Mouse (Mus musculus): ENCODE results near the gene Grem1. TPM values are rescaled to one million over a fixed set of nuclear protein-coding genes. Genes with fewer than 3 reads are reported as not detected.

Gene Grem1
- polyA plus RNA-seq (2016; fragmentation: Nextera tagmentation; extraction: Ambion mirVana), result 0.62 and 0.68 TPM in 2 replicates

- peak within 1 kb of the TSS; percentile 65 for H3K4me3 ChIP-seq
- peaks cover 82% of the 10 kb centered on the region for H3K27me3 ChIP-seq (ENCODE audit: poor library complexity, severe bottlenecking)
- under 1% methylated on average over 62 of the region's 64 CpGs for WGBS
- H3K36me3 ChIP-seq (replicated peaks), result no peaks in the 10 kb centered on the region
- peak within 1 kb of the TSS; percentile 56; the same call in 1 of the 2 replicates for H3K27ac ChIP-seq
- no peaks in the 10 kb centered on the region for H3K9me3 ChIP-seq
- peaks cover 32% of the 10 kb centered on the region for H3K4me1 ChIP-seq
- DNase-seq (ENCODE audit: extremely low spot score, low spot score), result peak; percentile 56
Measured at GRCm38 (mm10) chr2:113758311-113759161, at the start of gene Grem1. Grem1 (minus strand) TSS chr2:113758646.

GRCm38 (mm10) chr2:113807640-113808039, 49.2 kb upstream of the Grem1 start:
- Histone ChIP-seq H3K27ac (no peak overlapping the region), H3K36me3 (replicated peaks) (peaks cover 7% of the 10 kb centered on the region; the same call in 1 of the 2 replicates), H3K27me3 (ENCODE audit: poor library complexity, severe bottlenecking) (no peaks in the 10 kb centered on the region), H3K9me3 (no peaks in the 10 kb centered on the region), H3K4me3 (no peak overlapping the region), H3K4me1 (no peaks in the 10 kb centered on the region)
- DNase-seq (ENCODE audit: extremely low spot score, low spot score), result peak; percentile 60
- WGBS, result 23% methylated on average over 9 of the region's 9 CpGs

- DNase-seq (ENCODE audit: extremely low spot score, low spot score), result no peak
- H3K36me3 ChIP-seq (replicated peaks), result peaks cover 7% of the 10 kb centered on the region; the same call in 1 of the 2 replicates
- no peaks in the 10 kb centered on the region for H3K9me3 ChIP-seq
- WGBS, result 64% methylated on average over 10 of the region's 10 CpGs
- H3K27me3 ChIP-seq (ENCODE audit: poor library complexity, severe bottlenecking), result no peaks in the 10 kb centered on the region
- no peaks in the 10 kb centered on the region for H3K4me1 ChIP-seq
- no peak overlapping the region for H3K4me3 ChIP-seq
- H3K27ac ChIP-seq, result no peak overlapping the region
Measured at GRCm38 (mm10) chr2:113806851-113807577, 48.6 kb upstream of the Grem1 start.

- DNase-seq (ENCODE audit: extremely low spot score, low spot score), result no peak
- WGBS, result 92% methylated on average over 4 of the region's 4 CpGs
- Histone ChIP-seq H3K27ac (no peak overlapping the region), H3K4me1 (no peaks in the 10 kb centered on the region), H3K36me3 (replicated peaks) (peaks cover 7% of the 10 kb centered on the region; the same call in 1 of the 2 replicates), H3K4me3 (no peak overlapping the region), H3K27me3 (ENCODE audit: poor library complexity, severe bottlenecking) (no peaks in the 10 kb centered on the region), H3K9me3 (no peaks in the 10 kb centered on the region)
Measured at GRCm38 (mm10) chr2:113805765-113806164, 47.3 kb upstream of the Grem1 start.

GRCm38 (mm10) chr2:113803753-113804152, 45.3 kb upstream of the Grem1 start:
- WGBS, result 48% methylated on average over 1 of the region's 1 CpGs
- H3K36me3 ChIP-seq (replicated peaks), result 0 out of 2 replicates have a peak, but pooled peaks cover 1% of the 10 kb centered on the region
- no peaks in the 10 kb centered on the region for H3K4me1 ChIP-seq
- H3K27me3 ChIP-seq (ENCODE audit: poor library complexity, severe bottlenecking), result no peaks in the 10 kb centered on the region
- H3K9me3 ChIP-seq, result no peaks in the 10 kb centered on the region
- no peak for DNase-seq (ENCODE audit: extremely low spot score, low spot score)
- no peak overlapping the region for H3K27ac ChIP-seq
- no peak overlapping the region for H3K4me3 ChIP-seq

- H3K9me3 ChIP-seq, result no peaks in the 10 kb centered on the region
- no peaks in the 10 kb centered on the region for H3K4me1 ChIP-seq
- H3K27ac ChIP-seq, result no peak overlapping the region
- no peak overlapping the region for H3K4me3 ChIP-seq
- DNase-seq (ENCODE audit: extremely low spot score, low spot score), result no peak
- WGBS, result 74% methylated on average over 5 of the region's 5 CpGs
- no peaks in the 10 kb centered on the region for H3K27me3 ChIP-seq (ENCODE audit: poor library complexity, severe bottlenecking)
- no peaks in the 10 kb centered on the region for H3K36me3 ChIP-seq (replicated peaks)
Measured at GRCm38 (mm10) chr2:113800846-113801245, 42.4 kb upstream of the Grem1 start.

- 89% methylated on average over 13 of the region's 13 CpGs for WGBS
- Histone ChIP-seq H3K27ac (no peak overlapping the region), H3K4me3 (no peak overlapping the region), H3K4me1 (no peaks in the 10 kb centered on the region), H3K27me3 (ENCODE audit: poor library complexity, severe bottlenecking) (no peaks in the 10 kb centered on the region), H3K9me3 (no peaks in the 10 kb centered on the region), H3K36me3 (replicated peaks) (no peaks in the 10 kb centered on the region)
- no peak for DNase-seq (ENCODE audit: extremely low spot score, low spot score)
Measured at GRCm38 (mm10) chr2:113798605-113799004, 40.2 kb upstream of the Grem1 start.

GRCm38 (mm10) chr2:113795186-113795585, 36.7 kb upstream of the Grem1 start:
- DNase-seq (ENCODE audit: extremely low spot score, low spot score), result no peak
- H3K36me3 ChIP-seq (replicated peaks), result no peaks in the 10 kb centered on the region
- 80% methylated on average over 4 of the region's 4 CpGs for WGBS
- no peak overlapping the region for H3K4me3 ChIP-seq
- no peaks in the 10 kb centered on the region for H3K27me3 ChIP-seq (ENCODE audit: poor library complexity, severe bottlenecking)
- no peaks in the 10 kb centered on the region for H3K4me1 ChIP-seq
- no peaks in the 10 kb centered on the region for H3K9me3 ChIP-seq
- H3K27ac ChIP-seq, result no peak overlapping the region

- no peaks in the 10 kb centered on the region for H3K4me1 ChIP-seq
- WGBS, result 88% methylated on average over 3 of the region's 3 CpGs
- no peaks in the 10 kb centered on the region for H3K36me3 ChIP-seq (replicated peaks)
- DNase-seq (ENCODE audit: extremely low spot score, low spot score), result no peak
- H3K27me3 ChIP-seq (ENCODE audit: poor library complexity, severe bottlenecking), result no peaks in the 10 kb centered on the region
- no peaks in the 10 kb centered on the region for H3K9me3 ChIP-seq
- H3K4me3 ChIP-seq, result no peak overlapping the region
- H3K27ac ChIP-seq, result no peak overlapping the region
Measured at GRCm38 (mm10) chr2:113793521-113793920, 35.1 kb upstream of the Grem1 start.

GRCm38 (mm10) chr2:113788821-113789387, 30.5 kb upstream of the Grem1 start:
- Histone ChIP-seq H3K4me1 (no peaks in the 10 kb centered on the region), H3K27ac (no peak overlapping the region), H3K9me3 (no peaks in the 10 kb centered on the region), H3K27me3 (ENCODE audit: poor library complexity, severe bottlenecking) (no peaks in the 10 kb centered on the region), H3K4me3 (no peak overlapping the region), H3K36me3 (replicated peaks) (no peaks in the 10 kb centered on the region)
- WGBS, result 94% methylated on average over 4 of the region's 4 CpGs
- no peak for DNase-seq (ENCODE audit: extremely low spot score, low spot score)

- Histone ChIP-seq H3K27me3 (ENCODE audit: poor library complexity, severe bottlenecking) (no peaks in the 10 kb centered on the region), H3K9me3 (no peaks in the 10 kb centered on the region), H3K4me1 (no peaks in the 10 kb centered on the region), H3K27ac (no peak overlapping the region), H3K36me3 (replicated peaks) (no peaks in the 10 kb centered on the region), H3K4me3 (no peak overlapping the region)
- WGBS, result 89% methylated on average over 4 of the region's 4 CpGs
- DNase-seq (ENCODE audit: extremely low spot score, low spot score), result no peak
Measured at GRCm38 (mm10) chr2:113787882-113788281, 29.4 kb upstream of the Grem1 start.

GRCm38 (mm10) chr2:113784851-113785250, 26.4 kb upstream of the Grem1 start:
- no peak overlapping the region for H3K27ac ChIP-seq
- no peak overlapping the region for H3K4me3 ChIP-seq
- no peaks in the 10 kb centered on the region for H3K9me3 ChIP-seq
- WGBS, result 83% methylated on average over 3 of the region's 3 CpGs
- no peaks in the 10 kb centered on the region for H3K4me1 ChIP-seq
- DNase-seq (ENCODE audit: extremely low spot score, low spot score), result no peak
- no peaks in the 10 kb centered on the region for H3K27me3 ChIP-seq (ENCODE audit: poor library complexity, severe bottlenecking)
- H3K36me3 ChIP-seq (replicated peaks), result no peaks in the 10 kb centered on the region

GRCm38 (mm10) chr2:113781521-113781920, 23.1 kb upstream of the Grem1 start:
- no peak for DNase-seq (ENCODE audit: extremely low spot score, low spot score)
- Histone ChIP-seq H3K27me3 (ENCODE audit: poor library complexity, severe bottlenecking) (no peaks in the 10 kb centered on the region), H3K36me3 (replicated peaks) (no peaks in the 10 kb centered on the region), H3K4me3 (no peak overlapping the region), H3K9me3 (no peaks in the 10 kb centered on the region), H3K27ac (no peak overlapping the region), H3K4me1 (no peaks in the 10 kb centered on the region)
- 90% methylated on average over 4 of the region's 4 CpGs for WGBS
